Mouse (Mus musculus) bone marrow macrophage, adult 2 months (primary cell): ENCODE measurements around the gene Nt5m.

Experiments
- CTCF ChIP-seq: IDR thresholded peaks from 2 replicates; pipeline ENCODE4 v1.5.1; 2012; ENCODE audit warnings: low read depth, mild to moderate bottlenecking, low read length, moderate library complexity
- POLR2A ChIP-seq: IDR thresholded peaks from 2 replicates; pipeline ENCODE4 v1.6.1; 2012; ENCODE audit warnings: mild to moderate bottlenecking, low read depth, low read length, borderline replicate concordance

DNA sequence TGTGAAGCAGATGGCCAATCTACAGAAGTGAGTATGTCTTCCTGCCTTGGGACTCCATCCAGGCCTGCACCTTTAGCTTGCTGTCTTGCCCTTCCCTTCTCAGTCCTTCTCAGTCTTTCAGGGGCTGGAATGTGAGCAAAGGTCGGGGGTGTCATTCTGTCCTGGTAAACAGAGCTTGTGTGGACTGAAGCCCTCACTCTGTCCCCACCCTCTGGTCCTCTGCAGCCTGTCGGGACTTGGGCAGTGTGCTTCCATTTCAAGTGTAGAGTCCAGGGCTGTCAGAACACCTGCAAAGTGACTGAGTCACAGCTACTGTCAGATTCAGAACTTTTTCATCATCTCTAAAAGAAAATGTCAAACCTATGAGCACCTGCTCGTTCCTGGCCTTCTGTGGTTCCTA, 13.6 kb downstream of the Nt5m start:
- no peak for TF ChIP-seq CTCF
- no peak for TF ChIP-seq POLR2A
